Mouse (Mus musculus): ENCODE measurements at regions not wholly inside any gene's neighbourhood (a gene's known extent, or its start where the extent isn't known, plus 50 kb on each side); places are given as distances from the start of the nearest gene placed in this dataset.

GRCm38 (mm10) chr13:112004126-112004525, 195.3 kb upstream of the Map3k1 start:
- no peak for TF ChIP-seq TAL1 (conservative IDR thresholded peaks at IDR 0.05; ENCODE audit: low read depth, low read length)
- TF ChIP-seq CTCF (IDR thresholded peaks at IDR 0.05; ENCODE audit: low read depth, low read length), result no peak
- no peak for TF ChIP-seq GATA2 (IDR thresholded peaks at IDR 0.05; ENCODE audit: borderline replicate concordance, low read depth, low read length)

Measured in G1E (cell line).